Mouse (Mus musculus): ENCODE measurements around the gene Kiss1. TPM values are rescaled to one million over a fixed set of nuclear protein-coding genes. Genes with fewer than 3 reads are reported as not detected.
"Not testable (repeated sequence)": the region's sequence is repeated elsewhere in the genome, so short reads cannot be mapped to it uniquely, and the experiment has no call there.

Gene Kiss1
- total RNA-seq, 4 experiments from 2014 or later = not detected

DNA sequence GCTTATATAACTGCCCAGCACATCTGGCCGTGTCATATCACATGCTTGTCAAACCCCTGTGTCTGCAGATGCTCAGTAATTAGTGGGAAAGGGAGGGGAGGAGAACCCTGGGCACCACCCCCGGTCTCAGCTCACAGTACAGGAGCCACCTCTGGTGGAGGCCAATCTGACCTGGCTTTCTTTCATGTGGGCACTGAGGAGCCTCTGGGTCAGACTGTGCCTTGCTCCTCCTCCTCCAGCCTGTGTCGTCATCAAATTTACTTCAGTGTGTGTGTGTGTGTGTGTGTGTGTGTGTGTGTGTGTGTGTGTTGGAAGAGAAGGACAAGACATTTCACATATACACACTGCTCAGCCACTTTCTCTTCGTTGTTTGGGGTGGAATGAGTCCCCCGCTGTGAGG, 1.7 kb downstream of the Kiss1 start:
- no peak for DNase-seq

DNA sequence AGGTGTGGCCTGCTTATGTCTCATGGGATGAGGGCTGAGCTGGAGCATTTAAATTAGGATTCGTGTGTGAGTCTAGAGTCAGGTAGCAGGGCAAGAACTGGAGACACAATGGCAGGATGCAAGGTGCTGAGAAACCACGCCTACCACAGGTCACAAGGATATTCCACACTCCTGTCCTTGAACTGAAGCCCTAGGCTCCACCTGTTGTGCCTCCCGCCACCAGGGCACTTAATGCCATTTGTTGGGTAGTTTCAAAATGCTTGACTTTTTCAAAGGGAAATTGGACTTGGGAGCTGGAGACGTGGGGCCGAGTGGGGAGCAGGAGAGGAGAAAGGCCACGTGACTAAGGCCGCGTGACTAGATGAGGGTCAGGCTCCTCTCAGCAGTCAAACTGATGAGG, 4.3 kb downstream of the Kiss1 start:
- DNase-seq = no peak

DNA sequence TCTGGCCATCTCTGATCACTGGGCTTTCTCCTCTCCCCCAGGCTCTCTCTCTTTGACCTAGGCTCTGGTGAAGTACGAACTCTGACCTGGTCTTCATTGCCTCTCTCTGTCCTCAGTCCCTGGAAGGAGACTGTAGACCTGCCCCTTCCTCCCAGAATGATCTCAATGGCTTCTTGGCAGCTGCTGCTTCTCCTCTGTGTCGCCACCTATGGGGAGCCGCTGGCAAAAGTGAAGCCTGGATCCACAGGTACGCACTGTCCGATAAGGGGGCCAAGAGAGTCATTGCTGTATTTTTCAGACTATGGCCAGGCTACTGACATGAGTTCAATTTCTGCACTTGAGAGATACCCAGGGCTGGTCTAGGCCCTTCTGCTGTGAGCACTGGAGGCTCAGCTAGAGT, 5.4 kb downstream of the Kiss1 start:
- DNase-seq = no peak

DNA sequence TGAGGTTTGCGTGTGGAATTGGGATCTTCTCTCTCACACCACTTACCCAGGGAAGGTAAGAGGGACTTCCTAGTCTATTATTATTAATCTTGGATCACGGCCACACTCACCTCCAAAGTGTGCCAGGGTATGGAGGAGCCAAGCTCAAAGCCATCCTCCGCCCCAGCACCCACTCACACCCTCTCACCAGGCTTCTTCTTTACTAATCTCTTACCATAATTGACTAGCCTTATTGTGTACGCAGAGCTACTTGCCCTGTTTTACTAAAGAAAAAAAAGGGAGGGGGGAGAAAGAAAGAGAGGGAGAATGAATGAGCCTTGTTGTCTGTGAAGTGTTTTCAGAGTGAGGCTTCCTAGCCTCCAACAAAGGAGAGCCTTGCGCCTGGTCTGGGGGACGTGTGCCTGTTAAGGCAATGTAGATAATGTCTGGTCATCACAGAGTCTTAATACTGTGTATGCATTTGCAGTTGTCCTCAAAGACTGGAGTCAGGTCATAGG, 6.7 kb downstream of the Kiss1 start:
- no peak for DNase-seq

DNA sequence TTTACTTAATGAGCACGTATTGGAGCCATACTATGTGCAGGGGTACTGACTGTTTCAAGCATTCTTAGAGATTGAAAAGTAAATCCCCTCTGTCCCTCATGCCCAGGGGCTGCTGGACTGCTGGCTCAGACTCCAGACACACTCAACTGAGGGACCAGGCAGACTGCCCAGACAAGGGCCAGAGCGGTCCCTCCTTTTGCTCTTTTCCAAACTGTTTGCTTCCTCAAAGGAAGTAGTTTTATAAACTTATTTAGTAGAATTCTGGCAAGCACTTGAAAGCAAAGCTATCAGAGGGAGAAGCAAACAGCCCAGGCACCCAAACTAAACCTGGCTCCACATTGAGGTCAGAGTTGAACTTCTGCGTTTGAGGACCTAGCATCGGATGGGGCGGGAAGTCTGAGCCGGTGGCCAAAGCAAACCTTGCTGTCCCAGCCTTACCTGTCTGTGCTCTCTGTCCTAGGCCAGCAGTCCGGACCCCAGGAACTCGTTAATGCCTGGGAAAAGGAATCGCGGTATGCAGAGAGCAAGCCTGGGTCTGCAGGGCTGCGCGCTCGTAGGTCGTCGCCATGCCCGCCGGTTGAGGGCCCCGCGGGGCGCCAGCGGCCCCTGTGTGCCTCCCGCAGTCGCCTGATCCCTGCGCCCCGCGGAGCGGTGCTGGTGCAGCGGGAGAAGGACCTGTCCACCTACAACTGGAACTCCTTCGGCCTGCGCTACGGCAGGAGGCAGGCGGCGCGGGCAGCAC, 7.4 kb downstream of the Kiss1 start:
- no peak for DNase-seq

DNA sequence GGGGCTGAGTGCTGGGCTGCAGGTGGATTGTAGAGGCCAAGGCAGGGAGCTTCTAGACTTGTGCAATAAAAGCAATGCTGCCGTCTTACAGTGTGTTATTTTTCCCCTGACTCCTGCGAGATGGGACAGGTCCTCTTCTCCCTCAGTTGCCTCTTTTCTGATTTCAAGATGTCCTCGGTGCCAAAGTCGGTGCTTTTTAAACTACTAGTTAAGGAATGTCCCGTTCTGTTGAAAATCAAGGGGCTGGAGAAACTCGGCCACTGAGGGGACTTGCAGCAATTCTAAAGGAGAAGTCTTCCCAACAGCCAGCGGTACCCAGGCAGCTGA, 7.9 kb downstream of the Kiss1 start:
- DNase-seq = no peak

DNA sequence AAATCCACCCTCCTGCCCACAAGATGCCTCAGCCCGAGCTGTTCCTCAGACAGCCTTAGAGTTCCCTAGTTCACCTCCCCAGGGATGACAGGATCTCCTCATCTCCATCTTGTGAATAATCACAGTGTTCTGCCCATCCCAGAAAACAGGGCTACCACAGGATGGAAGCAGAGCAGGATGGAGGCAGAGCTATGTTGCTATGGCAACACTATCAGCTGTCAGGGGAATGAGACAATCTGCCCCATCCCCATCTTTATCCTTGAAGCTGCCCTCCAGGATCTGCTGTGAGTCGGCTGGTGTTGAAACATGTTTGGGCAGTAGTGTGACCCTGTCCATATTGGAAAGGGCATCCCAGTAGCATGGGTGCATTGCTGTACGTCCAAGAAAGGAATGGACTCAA, 9.5 kb downstream of the Kiss1 start:
- DNase-seq = no peak

DNA sequence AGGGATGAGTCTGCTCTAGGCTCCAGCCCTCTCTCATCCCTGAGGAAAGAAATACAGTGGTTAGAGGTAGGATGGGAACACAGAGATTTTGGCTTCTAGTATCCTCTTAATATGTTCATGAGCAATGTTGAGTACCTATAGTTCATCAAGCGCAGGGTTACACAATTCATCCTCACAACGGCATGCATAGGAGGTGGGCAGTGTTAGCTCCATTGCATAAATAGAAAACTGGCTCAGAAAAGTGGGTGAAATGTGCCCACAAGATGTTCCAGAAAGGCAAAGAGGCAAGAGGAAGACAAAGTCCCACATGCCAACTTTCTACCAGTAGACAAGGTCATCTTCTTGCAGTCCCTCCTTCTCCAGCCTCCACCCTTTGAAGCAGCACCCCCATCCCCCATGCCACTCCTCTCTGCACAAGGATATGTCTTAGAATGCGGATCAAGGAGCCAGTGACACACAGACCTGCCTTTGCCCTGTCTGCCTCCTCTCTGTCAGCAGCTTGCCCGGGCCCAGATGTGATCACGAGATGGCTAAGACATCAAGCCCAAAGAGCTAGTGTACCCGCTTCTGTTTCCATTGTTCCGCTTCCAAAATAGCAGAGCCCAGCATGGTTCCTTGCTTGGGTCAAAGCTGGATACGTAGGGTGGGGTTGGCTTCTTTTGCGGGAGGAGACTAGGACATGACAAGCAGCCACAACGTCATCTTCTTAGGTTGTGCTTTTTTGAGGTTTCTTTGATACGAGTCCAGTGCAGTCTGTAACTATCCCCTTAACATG, 11.2 kb downstream of the Kiss1 start:
- no peak for DNase-seq

DNA sequence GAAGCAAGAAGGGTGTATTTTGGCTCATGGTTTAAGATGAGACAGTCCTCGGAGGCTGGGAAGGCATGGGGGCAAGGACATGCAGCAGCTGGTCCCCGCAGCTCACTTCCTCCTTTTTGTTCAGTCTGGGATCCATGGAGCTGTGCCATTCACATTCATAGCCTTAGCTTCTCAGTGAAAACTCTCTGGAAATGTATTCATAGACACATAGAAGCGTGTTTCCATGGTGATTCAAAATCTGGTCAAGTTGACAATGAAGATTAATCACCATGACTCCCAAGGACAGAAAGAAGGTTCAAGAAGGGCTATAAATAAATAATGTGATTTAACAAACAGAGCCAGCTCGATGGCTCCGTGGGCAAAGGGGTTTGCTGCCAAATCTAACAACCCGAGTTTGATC, 12.3 kb downstream of the Kiss1 start:
- DNase-seq = no peak

DNA sequence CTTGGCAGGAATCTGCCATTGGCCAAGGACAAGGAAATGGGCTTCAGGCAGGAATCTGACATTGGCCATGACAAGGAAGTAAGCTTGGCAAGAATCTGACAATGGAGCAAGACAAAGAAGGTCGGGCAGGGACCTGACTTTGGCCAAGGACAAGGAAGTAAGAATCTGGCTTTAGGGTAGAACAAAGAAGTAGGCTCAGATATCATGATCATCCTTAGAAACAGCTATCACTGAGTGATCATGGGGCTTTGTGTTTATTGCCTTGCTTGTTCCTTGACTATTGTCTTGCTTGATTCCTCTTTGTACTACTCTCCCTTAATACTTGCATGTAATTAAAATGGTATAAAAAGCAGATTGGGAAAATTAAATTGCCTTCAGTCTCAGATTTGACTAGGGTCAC, 18.7 kb downstream of the Kiss1 start:
- not testable (repeated sequence) for DNase-seq

DNA sequence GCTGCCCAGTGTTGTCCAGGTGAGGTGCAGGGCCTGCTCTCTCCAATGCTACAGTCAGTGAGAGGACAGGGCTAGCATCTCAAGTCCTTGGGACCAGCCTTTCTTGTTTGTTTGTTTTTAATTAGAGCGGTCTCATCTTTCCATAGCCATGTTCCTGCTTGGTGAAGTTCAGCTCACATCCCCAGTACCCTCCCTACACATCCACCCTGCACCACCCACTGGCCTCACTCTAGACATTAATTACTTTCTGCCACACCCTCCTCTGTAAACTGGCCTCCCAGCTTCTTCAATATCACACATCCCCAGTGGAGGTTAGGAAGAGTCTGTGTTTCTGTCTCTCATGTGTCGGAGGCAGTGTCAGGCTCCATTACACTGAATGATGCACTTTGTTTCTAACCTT, 22.7 kb downstream of the Kiss1 start:
- no peak for DNase-seq

DNA sequence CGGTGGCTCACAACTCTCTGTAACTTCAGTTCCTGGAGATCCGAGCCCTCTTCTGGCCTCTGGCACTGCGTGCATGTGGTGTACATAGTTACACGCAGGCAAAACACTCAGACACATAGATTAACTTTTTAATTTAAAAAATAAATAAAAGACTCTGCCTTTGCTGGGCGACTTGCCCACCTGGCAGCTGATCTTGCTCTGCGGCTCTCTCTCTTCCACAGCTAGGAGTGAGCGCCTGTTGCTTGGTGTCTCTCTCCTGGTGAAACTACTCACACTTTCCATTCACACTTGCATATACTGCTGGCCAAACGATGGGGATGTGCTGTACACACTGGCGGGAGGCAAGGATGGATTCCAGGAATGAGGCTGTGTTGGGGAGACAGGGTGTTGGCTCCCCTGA, 24.9 kb downstream of the Kiss1 start:
- no peak for DNase-seq

DNA sequence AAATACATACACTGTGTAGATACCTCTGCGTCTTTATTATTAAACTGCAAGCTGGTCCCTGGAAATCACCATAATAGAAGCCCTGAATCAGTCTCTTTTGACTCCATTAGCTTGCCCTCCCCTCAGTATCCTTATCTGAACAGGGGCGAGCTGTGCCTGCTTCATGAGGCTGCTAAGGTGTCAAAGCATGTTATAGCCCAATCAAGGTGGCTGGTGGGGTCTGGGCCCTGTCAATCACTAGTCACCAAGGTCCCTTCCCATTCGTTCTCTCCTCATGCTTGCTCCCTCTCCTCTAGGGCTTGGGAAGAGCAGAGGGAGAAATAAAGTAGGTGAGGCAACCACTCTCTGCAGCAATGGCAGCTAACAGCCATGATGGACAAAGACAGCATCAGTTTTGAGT, 25.6 kb downstream of the Kiss1 start:
- DNase-seq = no peak

DNA sequence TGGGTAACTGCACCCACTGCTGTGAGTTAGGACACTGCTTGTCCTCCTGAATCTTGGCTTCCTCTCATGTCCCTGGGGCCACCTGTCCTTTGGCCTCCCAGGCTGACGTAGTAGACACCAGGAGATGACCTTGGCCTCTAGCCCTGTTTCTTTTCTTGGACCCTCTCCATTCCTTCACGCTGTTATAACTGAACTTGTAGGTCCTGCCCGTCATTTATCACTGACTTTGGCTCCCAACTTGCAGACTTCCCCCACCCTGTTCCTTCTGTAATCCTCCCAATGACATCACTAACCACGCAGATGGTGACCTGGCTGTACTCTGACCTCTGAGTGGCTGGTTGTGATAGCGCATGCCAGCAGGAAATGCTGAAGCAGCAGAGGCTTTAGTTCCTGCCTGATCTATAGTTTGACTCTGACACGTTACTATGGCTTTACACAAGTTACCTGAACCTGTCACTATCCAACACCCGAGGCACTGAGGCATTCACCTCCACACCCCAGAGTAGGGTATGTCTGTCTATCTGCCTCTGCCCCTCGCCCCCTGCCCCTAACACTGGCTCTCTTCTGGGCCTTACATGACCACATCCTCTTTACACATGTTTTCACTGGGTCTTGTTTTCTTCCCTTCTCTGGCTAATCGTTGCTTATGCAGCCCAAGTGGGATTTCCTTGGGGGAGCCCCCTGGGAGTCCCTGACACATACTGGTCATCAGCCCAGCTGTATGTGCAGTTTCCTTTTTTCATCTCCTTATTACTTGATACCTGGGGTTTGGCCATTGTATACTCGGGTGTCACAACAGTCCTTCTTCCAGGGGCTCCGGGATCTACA, 26.2 kb downstream of the Kiss1 start:
- DNase-seq = peak; percentile 70

DNA sequence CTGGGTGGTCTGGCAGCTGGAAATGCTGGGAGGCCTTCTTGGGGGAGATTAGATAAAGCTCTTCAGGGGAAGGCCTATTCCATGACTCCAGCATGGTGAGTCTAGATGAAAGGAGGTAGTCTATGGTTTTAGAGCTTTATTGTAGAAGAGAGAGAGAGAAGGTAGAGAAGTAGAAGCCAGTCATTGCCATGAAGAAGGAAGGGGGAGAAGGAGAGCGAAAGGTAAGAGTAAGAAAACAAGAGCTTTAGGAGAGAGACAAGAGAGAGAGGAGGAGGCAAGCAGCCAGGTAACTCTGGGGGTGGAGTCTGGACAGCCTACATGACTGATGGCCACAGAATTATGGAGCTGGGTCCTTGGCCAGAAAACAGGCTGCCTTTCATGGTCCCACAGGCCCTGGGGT, 28.5 kb downstream of the Kiss1 start, which contains the start of gene Ren1:
Ren1 (plus strand) TSS at position 301 of the 400 bp plus-strand sequence.
- no peak for DNase-seq

DNA sequence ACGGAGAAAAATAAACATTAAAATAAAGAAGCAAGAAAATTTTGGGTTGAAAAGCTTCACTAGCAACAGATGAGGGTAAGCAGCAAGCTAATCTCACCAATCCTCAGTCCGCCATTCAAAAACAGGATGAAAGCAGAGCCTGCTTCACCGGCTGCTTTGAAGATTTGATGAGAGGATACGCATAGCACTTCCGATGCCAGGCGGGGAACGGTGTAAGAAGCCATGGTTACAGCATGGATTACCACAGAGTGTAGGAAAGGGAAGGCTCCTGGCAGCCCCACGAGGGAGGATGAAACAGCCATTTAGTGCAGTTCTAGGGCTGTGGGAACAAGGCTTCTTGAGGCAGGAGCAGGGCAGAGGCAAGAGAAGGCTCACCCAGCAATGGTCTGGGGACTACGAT, 30.1 kb downstream of the Kiss1 start:
- DNase-seq = no peak

DNA sequence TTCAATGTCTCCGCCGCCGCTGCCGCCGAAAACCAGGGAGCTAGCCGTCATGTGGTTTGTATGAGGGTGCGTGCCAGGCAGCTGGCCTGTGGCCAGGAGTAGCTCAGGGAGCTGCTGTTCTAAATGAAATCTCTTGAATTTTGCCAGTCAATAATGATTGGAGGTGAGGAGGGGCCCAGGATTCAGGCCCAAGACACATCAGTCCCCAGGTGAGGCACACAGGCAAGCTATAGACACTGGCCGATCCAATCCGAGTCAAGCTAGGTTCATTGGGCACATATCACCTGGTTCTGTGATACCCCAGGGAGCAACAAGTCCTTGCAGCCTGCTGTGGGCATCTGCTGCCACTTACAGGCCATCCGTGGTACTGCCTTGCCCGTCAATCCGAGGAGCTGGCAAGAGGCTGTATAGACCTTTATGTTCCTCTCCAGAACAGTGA, 31.7 kb downstream of the Kiss1 start:
- peak; percentile 79 for DNase-seq

DNA sequence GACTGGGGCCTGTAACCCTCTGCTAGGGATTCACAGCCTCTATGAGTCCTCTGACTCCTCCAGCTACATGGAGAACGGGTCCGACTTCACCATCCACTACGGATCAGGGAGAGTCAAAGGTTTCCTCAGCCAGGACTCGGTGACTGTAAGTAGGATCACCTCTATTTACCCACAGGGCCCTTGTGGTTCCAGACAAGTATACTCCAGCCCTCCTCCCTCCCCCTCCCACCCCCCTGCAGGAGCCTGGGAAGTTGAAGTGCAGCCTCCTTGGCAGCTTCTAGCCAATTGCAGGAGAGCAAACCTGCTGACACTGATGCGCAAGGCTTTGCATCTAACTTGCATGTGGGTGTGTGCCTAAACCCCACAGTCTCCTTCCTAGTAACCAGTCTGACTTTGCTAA, 33.8 kb downstream of the Kiss1 start:
- DNase-seq = no peak

DNA sequence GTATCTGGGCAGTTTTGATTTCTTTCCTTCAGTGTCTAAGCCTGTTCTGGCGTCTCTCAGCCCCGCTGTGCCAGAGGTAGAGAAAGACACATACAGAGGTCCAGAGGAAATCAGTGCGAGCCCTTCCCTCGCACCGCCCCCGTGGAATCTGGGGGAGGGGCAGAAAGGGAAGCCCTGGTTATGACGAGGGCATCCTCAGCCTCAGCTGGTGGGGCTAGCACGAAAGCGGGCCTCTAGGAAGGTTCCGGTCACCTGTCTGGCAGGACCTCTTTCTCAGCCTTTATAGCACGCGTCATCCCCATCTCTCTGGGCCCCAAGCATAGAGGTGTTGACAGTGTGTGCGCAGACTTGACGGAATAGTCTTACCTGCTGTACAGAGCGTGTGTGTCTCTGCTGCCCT, 34.2 kb downstream of the Kiss1 start:
- no peak for DNase-seq

DNA sequence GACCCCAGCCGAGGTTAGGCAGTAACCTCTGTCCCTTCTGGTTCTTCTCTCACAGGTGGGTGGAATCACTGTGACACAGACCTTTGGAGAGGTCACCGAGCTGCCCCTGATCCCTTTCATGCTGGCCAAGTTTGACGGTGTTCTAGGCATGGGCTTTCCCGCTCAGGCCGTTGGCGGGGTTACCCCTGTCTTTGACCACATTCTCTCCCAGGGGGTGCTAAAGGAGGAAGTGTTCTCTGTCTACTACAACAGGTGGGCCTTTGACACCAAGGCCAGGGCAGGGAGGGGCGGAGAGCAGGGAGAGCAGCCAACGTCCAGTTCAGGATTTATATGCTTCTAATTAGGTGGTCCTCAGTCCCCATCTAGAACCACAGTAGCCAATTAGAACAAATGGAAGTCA, 34.7 kb downstream of the Kiss1 start:
- DNase-seq = no peak

DNA sequence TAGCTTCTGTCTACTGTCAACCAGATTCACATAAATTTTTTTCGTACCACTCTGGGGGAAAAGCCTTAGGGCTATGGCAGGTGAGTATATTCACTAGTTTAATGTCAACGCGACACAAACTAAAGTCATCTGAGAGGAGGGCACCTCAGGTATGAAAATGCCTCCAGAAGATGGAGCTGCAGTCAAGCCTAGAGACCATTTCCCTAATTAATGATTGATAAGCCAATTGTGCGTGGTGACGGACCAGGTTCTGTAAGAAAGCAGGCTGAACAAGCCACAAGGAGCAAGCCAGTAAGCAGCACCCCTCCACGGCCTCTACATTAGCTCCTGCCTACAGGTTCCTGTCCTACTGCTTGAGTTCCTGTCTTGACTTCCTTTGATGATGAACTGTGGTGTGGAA, 39.3 kb downstream of the Kiss1 start:
- DNase-seq = no peak

DNA sequence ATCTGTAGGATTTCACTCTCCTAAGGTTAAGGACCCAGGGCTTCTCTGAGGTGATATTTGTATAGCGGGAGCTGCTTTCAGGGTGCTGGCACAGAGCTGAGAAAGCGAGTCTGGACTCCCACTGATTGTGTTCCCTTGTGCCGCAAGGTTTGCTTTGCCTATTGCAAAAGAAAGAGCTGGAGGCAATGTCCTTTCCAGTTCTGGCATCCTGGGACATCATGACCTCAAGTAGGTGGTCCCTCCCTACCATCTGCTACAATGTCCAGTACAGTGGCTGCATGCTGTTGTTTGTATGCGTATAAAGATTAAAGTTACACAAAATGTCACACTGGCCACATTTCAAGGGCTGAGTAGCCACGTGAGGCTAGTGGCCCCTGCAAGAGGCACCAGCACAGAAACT, 40.4 kb downstream of the Kiss1 start:
- DNase-seq = no peak
